Mouse (Mus musculus) neural tube, embryonic 14.5 days (tissue): ENCODE measurements around the gene Acbd6. TPM values are rescaled to one million over a fixed set of nuclear protein-coding genes. Genes with fewer than 3 reads are reported as not detected.
A peak's percentile ranks its signal among the peaks of the same experiment; 100 is the strongest.

ENCODE experiments used
- ATAC-seq: fragments of 200-750 bp; cut with Nextera tagmentation; 2 replicates; pipeline ENCODE4 v1.8.0; 2017; ENCODE audit warnings: low read depth, mild to moderate bottlenecking, moderate TSS enrichment, moderate library complexity
- H3K27ac ChIP-seq: fragments of 300-500 bp; sonication (generic); 2 replicates; pipeline ENCODE4 v1.5.1; 2014; ENCODE audit warnings: low read depth, mild to moderate bottlenecking, control low read depth, low read length, moderate library complexity, mixed read lengths
- H3K27me3 ChIP-seq: fragments of 300-500 bp; sonication (generic); 2 replicates; pipeline ENCODE4 v1.6.1; 2014; ENCODE audit warnings: low read length; ENCODE audit not compliant: control insufficient read depth, insufficient read depth
- H3K36me3 ChIP-seq: fragments of 300-500 bp; sonication (generic); 2 replicates; pipeline ENCODE4 v1.6.1; 2014; ENCODE audit warnings: low read length, mixed read lengths; ENCODE audit not compliant: control insufficient read depth, insufficient read depth
- H3K4me1 ChIP-seq: fragments of 300-500 bp; sonication (generic); 2 replicates; pipeline ENCODE4 v1.6.1; 2014; ENCODE audit warnings: low read length; ENCODE audit not compliant: control insufficient read depth, insufficient read depth
- H3K4me2 ChIP-seq: fragments of 300-500 bp; sonication (generic); 2 replicates; pipeline ENCODE4 v1.6.1; 2014; ENCODE audit warnings: mild to moderate bottlenecking, low read depth, low read length, control low read depth
- H3K4me3 ChIP-seq: fragments of 300-500 bp; sonication (generic); 2 replicates; pipeline ENCODE4 v1.5.1; 2014; ENCODE audit warnings: low read depth, low read length, control low read depth, mixed read lengths
- H3K9ac ChIP-seq: fragments of 300-500 bp; sonication (generic); replicated peaks from 2 replicates; pipeline ENCODE4 v1.6.1; 2014; ENCODE audit warnings: low read depth, mild to moderate bottlenecking, control low read depth, low read length, mixed read lengths
- H3K9me3 ChIP-seq: fragments of 300-500 bp; sonication (generic); 2 replicates; pipeline ENCODE4 v1.6.1; 2016; ENCODE audit warnings: low read length; ENCODE audit not compliant: control insufficient read depth
- WGBS: fragments of 180-500 bp; shearing (Covaris S2); extraction: QIAGEN DNeasy Blood & Tissue Kit; methylation state at CpG from one replicate; pipeline ENCODE4 v1.1.7; 2014; 5-methylcytosine and 5-hydroxymethylcytosine counted together
- polyA plus RNA-seq: library from polyadenylated mRNA; unstranded; fragments of >200 nt; fragmentation: Nextera tagmentation; extraction: Ambion mirVana; gene quantifications from 2 replicates; pipeline ENCODE4 v1.2.1, GENCODE M21; 2014

Acbd6 gene
- polyA plus RNA-seq, 1 experiment from 2014 or later: 108 TPM

GRCm38 (mm10) chr1:155538006-155538405 is 19.9 kb upstream of the Acbd6 start:
- Histone ChIP-seq H3K27me3 (no peaks in the 10 kb centered on the region), H3K4me3 (no peak overlapping the region), H3K9me3 (no peaks in the 10 kb centered on the region), H3K4me2 (no peak overlapping the region), H3K9ac (no peak overlapping the region), H3K36me3 (no peaks in the 10 kb centered on the region), H3K4me1 (no peaks in the 10 kb centered on the region), H3K27ac (no peak overlapping the region)
- WGBS: 68% methylated on average over 7 of the region's 7 CpGs
- ATAC-seq: no peak

GRCm38 (mm10) chr1:155557642-155558011 is 293 bp upstream of the Acbd6 start:
- peaks cover 16% of the 10 kb centered on the region for H3K4me1 ChIP-seq
- H3K4me3 ChIP-seq: peak overlapping the region; percentile 98
- peak overlapping the region; percentile 84 for H3K4me2 ChIP-seq
- H3K9ac ChIP-seq: peak overlapping the region; percentile 87
- no peaks in the 10 kb centered on the region for H3K9me3 ChIP-seq
- no peaks in the 10 kb centered on the region for H3K36me3 ChIP-seq
- WGBS: 60% methylated on average over 9 of the region's 9 CpGs
- no peaks in the 10 kb centered on the region; the same call in 1 of the 2 replicates for H3K27me3 ChIP-seq
- no peak; the same call in none of the 2 replicates for ATAC-seq
- H3K27ac ChIP-seq: peak overlapping the region; percentile 75; the same call in 1 of the 2 replicates

GRCm38 (mm10) chr1:155560021-155560420 is 2.1 kb downstream of the Acbd6 start:
- Histone ChIP-seq H3K4me1 (peaks cover 16% of the 10 kb centered on the region), H3K27ac (no peak overlapping the region), H3K4me2 (peak overlapping the region; percentile 11; the same call in 1 of the 2 replicates), H3K9me3 (no peaks in the 10 kb centered on the region), H3K36me3 (no peaks in the 10 kb centered on the region), H3K27me3 (no peaks in the 10 kb centered on the region; the same call in 1 of the 2 replicates), H3K4me3 (no peak overlapping the region), H3K9ac (no peak overlapping the region)
- ATAC-seq: no peak
- WGBS: 90% methylated on average over 4 of the region's 4 CpGs

GRCm38 (mm10) chr1:155560678-155561077 is 2.8 kb downstream of the Acbd6 start:
- Histone ChIP-seq H3K9me3 (no peaks in the 10 kb centered on the region), H3K4me3 (no peak overlapping the region), H3K36me3 (no peaks in the 10 kb centered on the region), H3K9ac (no peak overlapping the region), H3K27ac (no peak overlapping the region), H3K4me2 (no peak overlapping the region), H3K4me1 (peaks cover 16% of the 10 kb centered on the region), H3K27me3 (no peaks in the 10 kb centered on the region; the same call in 1 of the 2 replicates)
- WGBS: 95% methylated on average over 2 of the region's 2 CpGs
- no peak for ATAC-seq

GRCm38 (mm10) chr1:155562206-155562605 is 4.3 kb downstream of the Acbd6 start:
- no peak for ATAC-seq
- Histone ChIP-seq H3K36me3 (peaks cover 3% of the 10 kb centered on the region; the same call in 1 of the 2 replicates), H3K4me1 (peaks cover 16% of the 10 kb centered on the region), H3K27ac (no peak overlapping the region), H3K9me3 (no peaks in the 10 kb centered on the region), H3K27me3 (no peaks in the 10 kb centered on the region; the same call in 1 of the 2 replicates), H3K4me2 (no peak overlapping the region), H3K9ac (no peak overlapping the region), H3K4me3 (no peak overlapping the region)
- WGBS: 88% methylated on average over 6 of the region's 6 CpGs

GRCm38 (mm10) chr1:155564741-155565140 is 6.8 kb downstream of the Acbd6 start:
- Histone ChIP-seq H3K4me1 (peaks cover 6% of the 10 kb centered on the region), H3K27me3 (no peaks in the 10 kb centered on the region), H3K4me2 (no peak overlapping the region), H3K9ac (no peak overlapping the region), H3K36me3 (peaks cover 10% of the 10 kb centered on the region), H3K4me3 (no peak overlapping the region), H3K27ac (no peak overlapping the region), H3K9me3 (no peaks in the 10 kb centered on the region)
- 29% methylated on average over 3 of the region's 3 CpGs for WGBS
- ATAC-seq: no peak

GRCm38 (mm10) chr1:155568133-155568532 is 10.2 kb downstream of the Acbd6 start:
- Histone ChIP-seq H3K27me3 (no peaks in the 10 kb centered on the region), H3K9me3 (no peaks in the 10 kb centered on the region), H3K36me3 (peaks cover 10% of the 10 kb centered on the region), H3K9ac (no peak overlapping the region), H3K4me3 (no peak overlapping the region), H3K4me2 (no peak overlapping the region), H3K4me1 (no peaks in the 10 kb centered on the region), H3K27ac (no peak overlapping the region)
- no peak for ATAC-seq
- WGBS: 98% methylated on average over 9 of the region's 9 CpGs

GRCm38 (mm10) chr1:155569340-155569739 is 11.4 kb downstream of the Acbd6 start:
- no peaks in the 10 kb centered on the region for H3K9me3 ChIP-seq
- no peak overlapping the region for H3K9ac ChIP-seq
- no peak overlapping the region for H3K4me3 ChIP-seq
- no peak overlapping the region for H3K4me2 ChIP-seq
- no peak for ATAC-seq
- no peaks in the 10 kb centered on the region for H3K4me1 ChIP-seq
- H3K27ac ChIP-seq: no peak overlapping the region
- H3K36me3 ChIP-seq: peaks cover 10% of the 10 kb centered on the region
- 95% methylated on average over 4 of the region's 4 CpGs for WGBS
- H3K27me3 ChIP-seq: no peaks in the 10 kb centered on the region

GRCm38 (mm10) chr1:155574966-155575673 is 17.2 kb downstream of the Acbd6 start:
- H3K36me3 ChIP-seq: no peaks in the 10 kb centered on the region

More at GRCm38 (mm10) chr1:155574966-155575673, 17.2 kb downstream of the Acbd6 start:
- no peaks in the 10 kb centered on the region for H3K4me1 ChIP-seq
- no peak overlapping the region for H3K9ac ChIP-seq
- no peak overlapping the region for H3K4me2 ChIP-seq
- 27% methylated on average over 7 of the region's 7 CpGs for WGBS
- H3K9me3 ChIP-seq: no peaks in the 10 kb centered on the region
- no peak overlapping the region for H3K27ac ChIP-seq
- H3K27me3 ChIP-seq: no peaks in the 10 kb centered on the region
- no peak overlapping the region for H3K4me3 ChIP-seq
- peak; percentile 54; the same call in 1 of the 2 replicates for ATAC-seq
